Mouse (Mus musculus) urinary bladder, postnatal 25 days (tissue): ENCODE measurements around the gene Slc5a2.

Source experiments
- DNase-seq: peaks from one replicate; pipeline ENCODE4 v3.0.0; 2022; ENCODE audit warnings: low spot score

Slc5a2 gene

GRCm38 (mm10) chr7:128265411-128265810 lies at the start of gene Slc5a2:
TSS of gene Slc5a2 (plus strand) at chr7:128265657.
- no peak for DNase-seq

- DNase-seq = no peak
These were observed 45.5 kb upstream of the Slc5a2 start for GRCm38 (mm10) chr7:128219952-128220351.

GRCm38 (mm10) chr7:128220936-128221335 lies 44.5 kb upstream of the Slc5a2 start:
- no peak for DNase-seq

- no peak for DNase-seq
These were observed 33.7 kb upstream of the Slc5a2 start for GRCm38 (mm10) chr7:128231741-128232140.

GRCm38 (mm10) chr7:128234796-128235195 lies 30.7 kb upstream of the Slc5a2 start:
- no peak for DNase-seq

- DNase-seq = no peak
These were observed 30.0 kb upstream of the Slc5a2 start for GRCm38 (mm10) chr7:128235481-128235880.

GRCm38 (mm10) chr7:128236426-128236825 lies 29.0 kb upstream of the Slc5a2 start:
- no peak for DNase-seq

GRCm38 (mm10) chr7:128236856-128237592 lies 28.4 kb upstream of the Slc5a2 start, which contains the start of gene Armc5:
TSS of gene Armc5 (plus strand) at chr7:128237342.
- peak; percentile 86 for DNase-seq

GRCm38 (mm10) chr7:128237593-128237926 lies 27.9 kb upstream of the Slc5a2 start:
- no peak for DNase-seq

GRCm38 (mm10) chr7:128237927-128238778 lies 27.3 kb upstream of the Slc5a2 start, which contains the start of gene 9130023H24Rik:
TSS of gene 9130023H24Rik (minus strand) at chr7:128238031.
- peak; percentile 100 for DNase-seq

GRCm38 (mm10) chr7:128238991-128239390 lies 26.5 kb upstream of the Slc5a2 start:
- DNase-seq = no peak

GRCm38 (mm10) chr7:128240131-128240784 lies 25.2 kb upstream of the Slc5a2 start:
- DNase-seq = no peak

GRCm38 (mm10) chr7:128242331-128242730 lies 23.1 kb upstream of the Slc5a2 start:
- no peak for DNase-seq

- DNase-seq = no peak
These were observed 21.5 kb upstream of the Slc5a2 start for GRCm38 (mm10) chr7:128243921-128244320.

GRCm38 (mm10) chr7:128244410-128245025 lies 20.9 kb upstream of the Slc5a2 start:
- no peak for DNase-seq

GRCm38 (mm10) chr7:128245547-128245946 lies 19.9 kb upstream of the Slc5a2 start:
- no peak for DNase-seq

- peak; percentile 65 for DNase-seq
These were observed 18.7 kb upstream of the Slc5a2 start, which contains the start of gene Tgfb1i1 for GRCm38 (mm10) chr7:128246496-128247391. TSS of gene Tgfb1i1 (plus strand) at chr7:128246812.

GRCm38 (mm10) chr7:128247443-128247842 lies 18.0 kb upstream of the Slc5a2 start:
- peak; percentile 84 for DNase-seq

- DNase-seq = no peak
These were observed 17.1 kb upstream of the Slc5a2 start for GRCm38 (mm10) chr7:128248081-128249042.

GRCm38 (mm10) chr7:128249998-128250397 lies 15.5 kb upstream of the Slc5a2 start:
- no peak for DNase-seq
